Mouse (Mus musculus) cerebellum, adult 11-12 months (tissue): Measurements from ENCODE around the gene Poc1b.

Experiments used
- DNase-seq: peaks from one replicate; pipeline ENCODE4 v3.0.0; 2022

Gene Poc1b

GRCm38 (mm10) chr10:99115471-99116236 is 8.8 kb downstream of the Poc1b start:
- no peak for DNase-seq

GRCm38 (mm10) chr10:99116237-99116632 is 9.4 kb downstream of the Poc1b start:
- DNase-seq = no peak

- DNase-seq = no peak
Measured at GRCm38 (mm10) chr10:99116650-99117615, 10.1 kb downstream of the Poc1b start.

- DNase-seq = no peak
Measured at GRCm38 (mm10) chr10:99117876-99118275, 11.0 kb downstream of the Poc1b start.

- no peak for DNase-seq
Measured at GRCm38 (mm10) chr10:99118697-99119096, 11.9 kb downstream of the Poc1b start.

- no peak for DNase-seq
Measured at GRCm38 (mm10) chr10:99119471-99119870, 12.6 kb downstream of the Poc1b start.

GRCm38 (mm10) chr10:99126225-99126624 is 19.4 kb downstream of the Poc1b start, which contains the start of gene Phxr2:
Gene Phxr2, minus strand, starts transcription at chr10:99126325.
- no peak for DNase-seq

- no peak for DNase-seq
Measured at GRCm38 (mm10) chr10:99126954-99127353, 20.1 kb downstream of the Poc1b start.

- no peak for DNase-seq
Measured at GRCm38 (mm10) chr10:99127691-99128261, 20.9 kb downstream of the Poc1b start.

- DNase-seq = no peak
Measured at GRCm38 (mm10) chr10:99130611-99131010, 23.8 kb downstream of the Poc1b start.

GRCm38 (mm10) chr10:99131298-99131697 is 24.5 kb downstream of the Poc1b start:
- no peak for DNase-seq

GRCm38 (mm10) chr10:99132189-99132588 is 25.4 kb downstream of the Poc1b start:
- DNase-seq = no peak

GRCm38 (mm10) chr10:99132595-99133272 is 25.9 kb downstream of the Poc1b start:
- DNase-seq = no peak

- DNase-seq = no peak
Measured at GRCm38 (mm10) chr10:99133321-99133875, 26.6 kb downstream of the Poc1b start.

GRCm38 (mm10) chr10:99136337-99136736 is 29.5 kb downstream of the Poc1b start:
- DNase-seq = no peak

GRCm38 (mm10) chr10:99145611-99146010 is 38.8 kb downstream of the Poc1b start:
- no peak for DNase-seq

- no peak for DNase-seq
Measured at GRCm38 (mm10) chr10:99146596-99146995, 39.8 kb downstream of the Poc1b start.

GRCm38 (mm10) chr10:99150016-99150415 is 43.2 kb downstream of the Poc1b start:
- DNase-seq = no peak

GRCm38 (mm10) chr10:99151580-99151979 is 44.7 kb downstream of the Poc1b start:
- DNase-seq = no peak

GRCm38 (mm10) chr10:99152063-99152462 is 45.2 kb downstream of the Poc1b start:
- no peak for DNase-seq

GRCm38 (mm10) chr10:99154635-99155034 is 47.8 kb downstream of the Poc1b start:
- no peak for DNase-seq

- no peak for DNase-seq
Measured at GRCm38 (mm10) chr10:99156808-99157207, 50.0 kb downstream of the Poc1b start.
